Mouse (Mus musculus) stomach, embryonic 15.5 days (tissue): Measurements from ENCODE around the gene Ddias. TPM values are rescaled to one million over a fixed set of nuclear protein-coding genes. Genes with fewer than 3 reads are reported as not detected.
A peak's percentile ranks its signal among the peaks of the same experiment; 100 is the strongest.

Experiments used
- ATAC-seq: fragments of 200-750 bp; cut with Nextera tagmentation; 2 replicates; pipeline ENCODE4 v1.8.0; 2017; ENCODE audit warnings: low read depth, moderate number of reproducible peaks, moderate TSS enrichment; ENCODE audit not compliant: insufficient read depth, low FRiP score
- H3K27ac ChIP-seq: fragments of 300-500 bp; sonication (generic); 2 replicates; pipeline ENCODE4 v1.5.1; 2015; ENCODE audit warnings: mild to moderate bottlenecking, inconsistent platforms
- H3K27me3 ChIP-seq: fragments of 300-500 bp; sonication (generic); replicated peaks from 2 replicates; pipeline ENCODE4 v1.6.1; 2015; ENCODE audit warnings: inconsistent platforms
- H3K36me3 ChIP-seq: fragments of 300-500 bp; sonication (generic); 2 replicates; pipeline ENCODE4 v1.6.1; 2015; ENCODE audit warnings: inconsistent platforms
- H3K4me1 ChIP-seq: fragments of 300-500 bp; sonication (generic); 2 replicates; pipeline ENCODE4 v1.6.1; 2015; ENCODE audit warnings: inconsistent platforms
- H3K4me2 ChIP-seq: fragments of 300-500 bp; sonication (generic); 2 replicates; pipeline ENCODE4 v1.6.1; 2015; ENCODE audit warnings: mild to moderate bottlenecking, inconsistent platforms
- H3K4me3 ChIP-seq: fragments of 300-500 bp; sonication (generic); replicated peaks from 2 replicates; pipeline ENCODE4 v1.5.1; 2015; ENCODE audit warnings: inconsistent platforms
- H3K9ac ChIP-seq: fragments of 300-500 bp; sonication (generic); 2 replicates; pipeline ENCODE4 v1.6.1; 2015; ENCODE audit warnings: inconsistent platforms
- H3K9me3 ChIP-seq: fragments of 300-500 bp; sonication (generic); 2 replicates; pipeline ENCODE4 v1.6.1; 2016; ENCODE audit warnings: inconsistent platforms
- WGBS: fragments of 180-500 bp; shearing (Covaris S2); methylation state at CpG from one replicate; pipeline ENCODE4 v1.1.7; 2015; 5-methylcytosine and 5-hydroxymethylcytosine counted together
- polyA plus RNA-seq: library from polyadenylated mRNA; unstranded; fragments of >200 nt; fragmentation: Nextera tagmentation; extraction: Ambion mirVana; gene quantifications from 2 replicates; pipeline ENCODE4 v1.2.1, GENCODE M21; 2015

Gene Ddias
- polyA plus RNA-seq, 1 experiment from 2014 or later: 11.4 TPM

DNA sequence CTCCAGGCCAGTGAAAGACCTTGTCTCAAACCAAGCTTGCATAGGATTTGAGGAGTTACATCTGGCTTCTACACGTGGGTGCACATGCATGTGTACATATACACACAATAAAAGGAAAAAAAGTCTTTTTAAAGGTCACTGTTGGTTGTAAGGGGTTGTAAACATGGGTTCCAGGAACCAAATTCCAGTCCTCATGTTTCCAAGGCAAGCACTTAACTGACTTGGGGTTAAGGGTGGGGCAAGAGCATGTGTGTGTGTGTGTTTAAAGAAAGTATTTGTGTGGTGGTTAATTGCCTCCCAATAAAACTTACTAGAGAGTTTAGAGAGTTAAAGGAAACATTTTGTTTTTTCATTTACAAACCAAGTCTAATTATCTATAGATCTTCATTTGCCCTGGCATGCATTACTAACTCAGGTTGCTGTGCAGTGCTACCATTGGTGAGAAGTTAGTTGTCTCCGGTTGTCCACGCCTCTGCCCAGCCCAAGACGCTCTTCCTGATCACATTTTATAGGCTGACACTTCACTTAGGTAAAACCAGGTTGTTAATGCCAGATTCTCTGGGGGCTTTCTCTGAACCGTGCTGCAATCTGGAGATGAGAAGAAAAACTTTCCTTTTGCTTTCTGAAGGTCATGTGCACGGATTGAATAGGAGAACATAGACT lies 11.1 kb upstream of the Ddias start:
- H3K36me3 ChIP-seq: no peaks in the 10 kb centered on the region
- H3K4me2 ChIP-seq: no peak overlapping the region
- no peaks in the 10 kb centered on the region for H3K27me3 ChIP-seq
- 76% methylated on average over 6 of the region's 6 CpGs for WGBS
- no peak overlapping the region for H3K9ac ChIP-seq
- no peak for ATAC-seq
- H3K4me1 ChIP-seq: no peaks in the 10 kb centered on the region
- no peak overlapping the region for H3K4me3 ChIP-seq
- no peak overlapping the region for H3K27ac ChIP-seq
- H3K9me3 ChIP-seq: no peaks in the 10 kb centered on the region

DNA sequence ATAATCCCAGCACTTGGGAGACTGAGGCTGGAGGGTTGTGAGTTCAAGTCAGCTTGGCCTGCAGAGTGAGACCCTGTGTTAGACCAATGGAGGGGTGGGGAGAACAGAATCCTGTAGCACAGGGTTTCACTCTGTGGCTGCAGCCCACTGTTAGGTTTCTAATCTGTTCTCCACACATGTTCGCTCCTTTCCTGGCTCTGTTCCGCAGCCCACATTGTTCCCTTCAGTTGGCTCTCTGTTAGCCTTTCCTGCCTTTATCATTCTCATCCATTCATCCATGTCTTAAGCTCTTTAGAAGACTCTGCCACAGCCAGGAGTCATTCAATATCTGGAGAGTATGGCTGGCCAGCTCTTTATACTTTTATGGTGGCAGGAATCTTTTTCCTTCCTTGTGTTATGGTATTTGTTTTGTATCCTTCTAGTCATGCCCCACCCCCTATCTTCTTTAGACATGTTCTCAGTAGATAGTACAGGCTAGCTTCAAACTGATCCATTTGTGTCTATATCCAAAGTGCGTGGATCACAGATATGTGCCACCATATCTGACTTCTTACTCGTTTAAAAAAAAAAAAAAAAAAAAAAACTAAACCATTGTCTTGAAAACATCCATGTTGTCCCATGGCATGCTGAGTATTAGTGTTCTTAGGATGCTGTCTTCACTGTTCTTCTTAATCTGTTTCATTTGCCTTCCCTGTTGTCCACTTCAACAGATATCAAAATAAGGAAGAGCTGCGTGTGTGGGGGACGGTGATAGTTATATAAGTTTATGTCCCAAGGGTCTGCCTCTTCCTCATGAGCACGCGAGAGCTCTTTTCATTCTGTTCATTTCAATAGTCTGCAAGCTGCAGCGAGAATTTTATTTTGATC lies 10.0 kb upstream of the Ddias start:
- peak; percentile 56; the same call in 1 of the 2 replicates for ATAC-seq
- no peaks in the 10 kb centered on the region for H3K4me1 ChIP-seq
- H3K4me3 ChIP-seq: no peak overlapping the region
- no peak overlapping the region for H3K27ac ChIP-seq
- 80% methylated on average over 9 of the region's 9 CpGs for WGBS
- H3K27me3 ChIP-seq: no peaks in the 10 kb centered on the region
- H3K36me3 ChIP-seq: no peaks in the 10 kb centered on the region
- no peaks in the 10 kb centered on the region for H3K9me3 ChIP-seq
- H3K4me2 ChIP-seq: no peak overlapping the region
- H3K9ac ChIP-seq: no peak overlapping the region

DNA sequence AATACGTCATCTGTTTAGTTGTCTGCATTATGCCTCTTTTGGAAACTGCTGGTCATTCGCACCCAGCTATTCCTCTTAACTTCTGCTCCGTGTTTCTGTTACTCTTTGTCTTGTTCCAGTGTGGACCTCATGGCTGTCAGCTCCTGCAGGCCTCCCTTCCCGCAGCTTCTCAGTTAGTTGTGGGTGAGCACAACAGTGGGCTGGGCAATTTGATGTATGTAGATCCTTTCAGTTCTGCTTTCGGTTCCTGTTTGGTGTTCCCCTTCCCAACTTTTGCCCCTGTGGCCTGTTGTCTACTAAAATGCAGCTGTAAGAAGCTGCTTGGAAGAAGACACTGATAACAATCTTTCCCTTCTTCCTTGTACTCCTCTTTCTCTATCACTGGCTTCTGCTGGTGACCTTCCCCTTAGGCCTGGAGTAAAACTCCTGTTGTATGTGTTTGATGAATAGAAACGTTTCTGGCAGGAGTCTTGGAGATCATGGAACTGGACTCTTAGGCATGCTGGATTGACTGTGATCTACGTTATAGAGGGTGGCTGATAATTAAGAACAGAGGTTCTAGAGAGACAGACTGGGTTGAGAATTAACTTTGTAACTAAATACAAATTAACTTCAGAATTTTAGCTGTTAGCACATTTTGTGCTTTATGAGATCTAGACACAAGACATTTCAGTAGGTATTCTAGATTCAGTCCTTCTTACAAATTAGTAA lies 4.7 kb upstream of the Ddias start:
- WGBS: 74% methylated on average over 7 of the region's 7 CpGs
- H3K27ac ChIP-seq: no peak overlapping the region
- no peaks in the 10 kb centered on the region for H3K27me3 ChIP-seq
- no peak for ATAC-seq
- H3K36me3 ChIP-seq: no peaks in the 10 kb centered on the region
- H3K9me3 ChIP-seq: no peaks in the 10 kb centered on the region
- peaks cover 7% of the 10 kb centered on the region for H3K4me1 ChIP-seq
- no peak overlapping the region for H3K4me3 ChIP-seq
- H3K9ac ChIP-seq: no peak overlapping the region
- H3K4me2 ChIP-seq: no peak overlapping the region

DNA sequence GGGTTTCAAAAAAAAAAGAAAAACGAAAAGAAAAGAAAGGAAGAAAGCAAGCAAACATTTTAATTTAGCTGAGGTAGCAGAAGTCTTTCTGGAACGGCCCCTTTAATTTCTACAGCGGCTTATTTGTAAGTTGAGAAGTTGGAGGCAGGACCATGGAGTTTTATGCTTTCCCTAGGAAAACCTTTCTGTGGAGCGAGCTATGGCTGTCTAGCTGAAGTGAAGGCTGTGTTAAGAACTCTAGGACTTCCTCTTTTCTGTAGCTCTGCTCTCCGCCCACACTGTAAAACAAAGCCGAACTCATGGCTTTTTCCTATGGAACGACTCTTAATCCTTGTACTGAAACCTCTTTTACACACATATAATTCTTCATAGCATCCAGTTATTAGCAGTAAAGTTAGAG lies 2.5 kb upstream of the Ddias start:
- no peak for ATAC-seq
- H3K9me3 ChIP-seq: no peaks in the 10 kb centered on the region
- WGBS: 20% methylated on average over 7 of the region's 7 CpGs
- peaks cover 12% of the 10 kb centered on the region for H3K4me1 ChIP-seq
- H3K27ac ChIP-seq: peak overlapping the region; percentile 61
- H3K4me3 ChIP-seq: peak overlapping the region; percentile 19; the same call in 1 of the 2 replicates
- no peak overlapping the region for H3K9ac ChIP-seq
- no peaks in the 10 kb centered on the region for H3K36me3 ChIP-seq
- H3K4me2 ChIP-seq: peak overlapping the region; percentile 77
- no peaks in the 10 kb centered on the region for H3K27me3 ChIP-seq

DNA sequence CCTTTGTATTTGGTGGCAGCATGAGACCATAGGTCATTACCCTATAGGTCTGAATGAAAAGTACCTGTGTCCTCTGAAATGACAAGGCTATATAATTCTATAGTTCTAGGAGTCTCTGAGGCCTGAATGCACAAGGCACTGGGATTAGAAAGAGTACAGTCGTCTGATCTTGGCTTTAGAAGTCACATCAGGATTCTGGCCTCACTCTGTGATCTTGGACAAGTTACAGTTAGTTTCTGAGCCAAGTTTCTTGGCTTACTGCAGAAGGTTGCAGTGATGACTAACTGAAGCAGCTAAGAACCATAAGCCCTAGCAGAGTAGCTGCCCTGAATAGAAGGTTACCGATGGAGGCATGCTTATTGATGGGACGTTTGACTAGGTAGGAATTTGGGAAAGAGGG lies 2.0 kb upstream of the Ddias start:
- Histone ChIP-seq H3K4me1 (peaks cover 12% of the 10 kb centered on the region), H3K36me3 (no peaks in the 10 kb centered on the region), H3K9me3 (no peaks in the 10 kb centered on the region), H3K4me3 (peak overlapping the region; percentile 71; the same call in 1 of the 2 replicates), H3K27ac (peak overlapping the region; percentile 56; the same call in 1 of the 2 replicates), H3K9ac (no peak overlapping the region), H3K4me2 (peak overlapping the region; percentile 77), H3K27me3 (no peaks in the 10 kb centered on the region)
- 36% methylated on average over 3 of the region's 3 CpGs for WGBS
- no peak for ATAC-seq

DNA sequence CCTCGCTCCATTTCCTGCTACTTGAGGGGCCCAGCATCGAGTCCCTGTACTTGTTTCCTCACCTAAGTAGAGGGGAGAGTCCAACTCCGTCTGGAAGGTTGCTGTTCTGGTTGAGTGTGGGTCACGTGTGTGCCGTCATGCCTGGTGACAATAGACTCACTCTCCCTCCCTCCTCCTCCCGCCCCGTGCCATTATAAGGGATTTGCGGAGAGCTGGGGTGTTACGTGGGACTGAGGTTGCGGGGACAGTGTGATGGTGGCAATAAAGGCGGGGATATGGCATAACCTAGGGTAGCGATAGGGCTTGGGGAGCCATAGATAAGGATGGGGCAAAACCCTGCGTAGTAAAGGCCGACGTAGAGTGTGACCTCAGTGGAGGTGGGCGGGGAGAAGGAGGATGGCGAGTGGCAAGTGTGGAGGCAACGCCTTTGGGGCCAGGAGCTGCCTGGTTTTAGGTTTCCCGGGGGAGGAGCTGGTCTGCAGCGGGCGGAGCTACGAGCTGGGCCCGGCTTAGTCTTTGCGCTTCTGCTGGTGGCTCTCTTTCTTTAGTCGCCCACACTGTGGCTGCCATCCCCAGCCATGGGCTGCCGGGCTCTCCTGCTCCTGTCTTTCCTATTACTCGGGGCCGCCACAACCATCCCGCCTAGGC lies 838 bp upstream of the Ddias start:
- Histone ChIP-seq H3K9ac (peak overlapping the region; percentile 51), H3K9me3 (no peaks in the 10 kb centered on the region), H3K4me3 (peak overlapping the region; percentile 71), H3K36me3 (no peaks in the 10 kb centered on the region), H3K4me1 (peaks cover 12% of the 10 kb centered on the region), H3K27me3 (no peaks in the 10 kb centered on the region), H3K4me2 (peak overlapping the region; percentile 77), H3K27ac (peak overlapping the region; percentile 99)
- WGBS: under 1% methylated on average over 29 of the region's 29 CpGs
- ATAC-seq: peak; percentile 93

DNA sequence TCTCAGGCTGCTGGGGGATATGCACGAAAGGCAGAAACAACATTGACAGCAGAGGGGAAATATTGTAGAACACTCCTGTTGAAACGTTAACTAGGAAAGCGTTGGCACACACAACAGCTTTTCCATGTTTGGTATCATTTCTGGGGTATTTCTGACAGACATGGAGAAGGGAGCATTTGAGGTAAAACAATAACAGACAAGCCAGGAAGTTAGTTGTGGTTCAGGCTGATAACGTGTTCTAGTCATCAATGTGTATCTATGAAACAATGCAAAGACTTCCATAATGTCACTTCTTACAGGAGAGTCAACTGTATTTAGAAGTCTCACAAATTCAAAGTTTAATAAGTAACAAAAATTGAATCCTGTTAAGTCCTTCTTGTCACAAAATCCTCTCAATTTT lies 2.5 kb downstream of the Ddias start:
- Histone ChIP-seq H3K4me2 (no peak overlapping the region), H3K36me3 (peaks cover 3% of the 10 kb centered on the region; the same call in 1 of the 2 replicates), H3K4me3 (no peak overlapping the region), H3K9me3 (no peaks in the 10 kb centered on the region), H3K9ac (no peak overlapping the region), H3K27ac (no peak overlapping the region), H3K4me1 (peaks cover 12% of the 10 kb centered on the region), H3K27me3 (no peaks in the 10 kb centered on the region)
- no peak for ATAC-seq
- WGBS: 85% methylated on average over 4 of the region's 4 CpGs

DNA sequence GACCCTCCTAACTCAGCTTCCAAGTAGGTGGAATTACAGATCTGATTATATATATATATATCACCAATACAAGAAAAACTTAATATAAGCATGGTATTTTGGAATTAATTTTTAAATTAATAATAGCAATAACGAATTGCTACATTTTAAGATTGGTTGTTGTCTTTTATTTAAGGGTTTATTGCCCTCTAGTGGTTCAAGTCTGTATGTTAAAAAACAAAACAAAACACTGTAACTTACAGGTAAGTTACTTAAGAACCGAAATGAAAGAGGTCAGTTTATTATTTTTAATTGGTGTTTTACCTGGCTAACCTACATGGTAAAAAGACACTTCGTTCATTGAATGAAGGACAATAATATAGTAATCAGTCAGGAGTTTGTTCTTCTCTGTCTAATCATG lies 3.9 kb downstream of the Ddias start:
- H3K4me2 ChIP-seq: no peak overlapping the region
- H3K9ac ChIP-seq: no peak overlapping the region
- H3K9me3 ChIP-seq: no peaks in the 10 kb centered on the region
- WGBS: 63% methylated on average over 3 of the region's 3 CpGs
- no peak for ATAC-seq
- H3K4me3 ChIP-seq: no peak overlapping the region
- H3K27me3 ChIP-seq: no peaks in the 10 kb centered on the region
- peaks cover 3% of the 10 kb centered on the region; the same call in 1 of the 2 replicates for H3K36me3 ChIP-seq
- H3K27ac ChIP-seq: no peak overlapping the region
- H3K4me1 ChIP-seq: peaks cover 5% of the 10 kb centered on the region; the same call in 1 of the 2 replicates

DNA sequence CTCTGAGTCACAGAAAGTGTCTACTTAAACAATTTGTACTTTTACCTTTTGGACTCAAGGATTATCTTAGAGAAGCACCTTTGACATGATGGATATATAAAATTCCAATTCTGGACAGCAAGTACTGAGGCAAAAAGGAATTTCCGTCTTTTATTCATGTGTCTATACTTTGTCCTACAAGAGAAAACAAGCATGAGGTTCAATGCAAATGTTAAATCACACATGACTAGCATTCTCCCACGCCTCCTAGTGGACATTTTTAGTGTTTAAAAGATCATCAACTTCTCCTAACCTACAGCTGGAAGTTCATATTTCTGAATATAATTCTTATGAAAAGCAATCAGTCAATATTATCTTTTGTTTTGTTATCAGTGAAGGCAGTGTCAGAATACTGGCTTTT lies 7.5 kb downstream of the Ddias start:
- Histone ChIP-seq H3K4me2 (no peak overlapping the region), H3K36me3 (peaks cover 3% of the 10 kb centered on the region; the same call in 1 of the 2 replicates), H3K27me3 (no peaks in the 10 kb centered on the region), H3K4me3 (no peak overlapping the region), H3K27ac (no peak overlapping the region), H3K9ac (no peak overlapping the region), H3K4me1 (no peaks in the 10 kb centered on the region), H3K9me3 (no peaks in the 10 kb centered on the region)
- no peak for ATAC-seq
- 26% methylated on average over 2 of the region's 2 CpGs for WGBS

DNA sequence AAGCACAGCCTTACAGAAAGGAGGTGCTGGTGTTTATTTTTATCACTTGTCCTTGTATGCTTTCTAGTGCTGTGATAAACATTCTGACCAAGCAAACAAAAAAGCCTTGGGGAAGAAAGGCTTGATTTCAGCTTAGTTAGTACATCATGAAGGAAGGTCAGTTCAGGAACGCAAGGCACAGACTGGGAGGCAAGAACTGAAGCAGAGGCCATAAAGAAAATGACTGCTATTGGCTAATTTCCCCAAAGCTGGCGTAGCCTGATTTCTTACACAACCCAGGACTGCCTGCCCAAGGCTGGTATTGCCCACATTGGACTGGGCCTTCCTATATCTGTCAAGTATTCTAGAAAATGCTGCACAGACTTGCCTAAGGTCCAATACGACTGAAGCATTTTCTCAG lies 25.8 kb downstream of the Ddias start:
- ATAC-seq: no peak
- Histone ChIP-seq H3K36me3 (no peaks in the 10 kb centered on the region), H3K4me3 (no peak overlapping the region), H3K4me1 (no peaks in the 10 kb centered on the region), H3K9me3 (no peaks in the 10 kb centered on the region), H3K27me3 (no peaks in the 10 kb centered on the region), H3K9ac (no peak overlapping the region), H3K27ac (no peak overlapping the region), H3K4me2 (no peak overlapping the region)
- WGBS: 90% methylated on average over 3 of the region's 3 CpGs

DNA sequence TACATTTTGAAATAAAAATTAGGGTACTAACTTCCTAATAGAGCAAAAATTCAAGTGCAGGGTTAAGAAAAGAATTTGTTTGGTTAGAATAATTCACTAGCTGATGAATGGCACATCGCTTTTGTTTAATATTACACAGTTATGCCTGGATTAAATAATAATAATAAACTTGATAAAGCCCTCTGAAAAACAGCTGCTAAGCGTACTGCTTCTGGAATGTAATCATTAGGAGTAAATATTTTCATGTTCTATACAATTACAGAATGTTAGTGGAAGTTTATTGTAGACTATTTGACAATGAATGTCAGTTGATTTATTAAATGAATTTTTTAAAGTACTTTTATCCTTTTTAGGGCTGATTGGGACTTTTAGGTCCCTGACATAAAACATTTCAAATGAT lies 31.8 kb downstream of the Ddias start:
- no peak overlapping the region for H3K4me3 ChIP-seq
- no peaks in the 10 kb centered on the region for H3K9me3 ChIP-seq
- ATAC-seq: no peak
- no peaks in the 10 kb centered on the region for H3K27me3 ChIP-seq
- no peak overlapping the region for H3K4me2 ChIP-seq
- H3K27ac ChIP-seq: peak overlapping the region; percentile 26; the same call in 1 of the 2 replicates
- no peaks in the 10 kb centered on the region for H3K4me1 ChIP-seq
- H3K36me3 ChIP-seq: no peaks in the 10 kb centered on the region
- WGBS: 39% methylated on average over 2 of the region's 2 CpGs
- H3K9ac ChIP-seq: no peak overlapping the region
